Comparison of ENCODE assay signal across 9 mouse cellular contexts in genomic region chr16:18459335-18459954, GRCm38 (mm10). TPM values are rescaled to one million over a fixed set of nuclear protein-coding genes. Genes with fewer than 3 reads are reported as not detected.
DNase-seq lines count a peak whose midpoint lies in the region; ATAC-seq lines count a peak whose summit lies in the region.
"Had no signal": no experiment of that assay in that cellular context is flagged by ENCODE, and none has a peak within 500 bp of the region (broad histone marks: within the 10 kb centered on the region; RNA-seq: fewer than 3 reads in every experiment).

No protein-coding gene starts in this region.

- H3K9me3 ChIP-seq in kidney, embryonic 16.5 days (ENCODE audit: low read length) = no peaks in the 10 kb centered on the region
- no peaks in the 10 kb centered on the region for H3K9me3 ChIP-seq in embryonic facial prominence, embryonic 14.5 days (ENCODE audit: control insufficient read depth, low read length)
- no peaks in the 10 kb centered on the region for H3K9me3 ChIP-seq in intestine, embryonic 14.5 days (ENCODE audit: control insufficient read depth, low read length)

- H3K9ac ChIP-seq in kidney, embryonic 16.5 days (replicated peaks; ENCODE audit: low read length) = 0 out of 2 replicates have a peak overlapping the region, but pooled peaks have one; percentile 11
- H3K9ac ChIP-seq in embryonic facial prominence, embryonic 14.5 days (ENCODE audit: low read depth, low read length) = peak overlapping the region; percentile 34; the same call in 1 of the 2 replicates
- no peak overlapping the region for H3K9ac ChIP-seq in intestine, embryonic 14.5 days (ENCODE audit: low read length)

- no peaks in the 10 kb centered on the region; the same call in 1 of the 2 replicates for H3K27me3 ChIP-seq in kidney, embryonic 16.5 days (ENCODE audit: insufficient read depth, low read length)
- no peaks in the 10 kb centered on the region for H3K27me3 ChIP-seq in embryonic facial prominence, embryonic 14.5 days (replicated peaks; ENCODE audit: control insufficient read depth, insufficient read depth, low read length)
- H3K27me3 ChIP-seq in intestine, embryonic 14.5 days (replicated peaks; ENCODE audit: control insufficient read depth, insufficient read depth, low read length) = no peaks in the 10 kb centered on the region

- H3K4me3 ChIP-seq in kidney, embryonic 16.5 days (ENCODE audit: low read length) = no peak overlapping the region
- H3K4me3 ChIP-seq in embryonic facial prominence, embryonic 14.5 days (ENCODE audit: low read depth, low read length) = peak overlapping the region; percentile 9; the same call in 1 of the 2 replicates
- H3K4me3 ChIP-seq in intestine, embryonic 14.5 days (ENCODE audit: low read depth, low read length) = no peak overlapping the region

- peak overlapping the region; percentile 29 for H3K27ac ChIP-seq in kidney, embryonic 16.5 days (ENCODE audit: low read length)
- H3K27ac ChIP-seq in embryonic facial prominence, embryonic 14.5 days (replicated peaks; ENCODE audit: low read depth, low read length) = peak overlapping the region; percentile 75
- peak overlapping the region; percentile 60; the same call in 1 of the 2 replicates for H3K27ac ChIP-seq in intestine, embryonic 14.5 days (ENCODE audit: low read depth)
- H3K27ac ChIP-seq: macrophage had no signal

- ATAC-seq in kidney, embryonic 16.5 days (ENCODE audit: low FRiP score, low TSS enrichment) = no peak; the same call in 1 of the 2 replicates
- peak; percentile 31 for ATAC-seq in embryonic facial prominence, embryonic 14.5 days (ENCODE audit: low read depth)
- ATAC-seq in intestine, embryonic 14.5 days (replicated peaks; ENCODE audit: low FRiP score, low TSS enrichment, low read depth) = 0 out of 2 replicates have a peak, but pooled peaks have one; percentile 10
- ATAC-seq in megakaryocyte-erythroid progenitor cell, adult 5-6 weeks (replicated peaks; ENCODE audit: low FRiP score, low TSS enrichment, poor library complexity, severe bottlenecking) = peak; percentile 12

- peaks cover 8% of the 10 kb centered on the region for H3K36me3 ChIP-seq in kidney, embryonic 16.5 days (ENCODE audit: insufficient read depth, low read length)
- H3K36me3 ChIP-seq in embryonic facial prominence, embryonic 14.5 days (ENCODE audit: control insufficient read depth, insufficient read depth, low read length) = peaks cover 5% of the 10 kb centered on the region; the same call in 1 of the 2 replicates
- peaks cover 12% of the 10 kb centered on the region; the same call in 1 of the 2 replicates for H3K36me3 ChIP-seq in intestine, embryonic 14.5 days (ENCODE audit: control insufficient read depth, insufficient read depth, low read length)

- peaks cover 19% of the 10 kb centered on the region for H3K4me1 ChIP-seq in kidney, embryonic 16.5 days (ENCODE audit: insufficient read depth, low read length)
- H3K4me1 ChIP-seq in embryonic facial prominence, embryonic 14.5 days (ENCODE audit: control insufficient read depth, insufficient read depth, low read length) = peaks cover 39% of the 10 kb centered on the region
- H3K4me1 ChIP-seq in intestine, embryonic 14.5 days (replicated peaks; ENCODE audit: control insufficient read depth, insufficient read depth, low read length) = peaks cover 17% of the 10 kb centered on the region

- WGBS in kidney, embryonic 16.5 days = 19% methylated on average over 12 of the region's 12 CpGs
- 5% methylated on average over 12 of the region's 12 CpGs for WGBS in embryonic facial prominence, embryonic 14.5 days
- WGBS in intestine, embryonic 14.5 days = 7% methylated on average over 12 of the region's 12 CpGs

- DNase-seq in kidney, postnatal 14 days = no peak
- DNase-seq in embryonic facial prominence, embryonic 14.5 days (ENCODE audit: low spot score) = peak; percentile 61
- no peak for DNase-seq in intestine, embryonic 14.5 days (ENCODE audit: low spot score)
- DNase-seq in frontal cortex, postnatal 14 days (ENCODE audit: low spot score in 2 of 2) = no peak
- no peak for DNase-seq in gastrocnemius, postnatal 4 days (ENCODE audit: low spot score in 2 of 2)
- DNase-seq in layer of hippocampus, adult 9-10 months (ENCODE audit: low spot score) = no peak

- H3K4me2 ChIP-seq in kidney, embryonic 16.5 days (replicated peaks; ENCODE audit: low read depth, low read length) = peak overlapping the region; percentile 33
- peak overlapping the region; percentile 43 for H3K4me2 ChIP-seq in embryonic facial prominence, embryonic 14.5 days (ENCODE audit: low read depth, low read length)
- peak overlapping the region; percentile 38 for H3K4me2 ChIP-seq in intestine, embryonic 14.5 days (ENCODE audit: low read length)

RNA-seq across cellular contexts. Expression of gene Comt, which starts 32.8 kb away (rescaled TPM):
- polyA plus RNA-seq in kidney, embryonic 16.5 days (2015; fragmentation: Nextera tagmentation; extraction: Ambion mirVana) = 119 and 127 TPM in 2 replicates
- polyA plus RNA-seq in embryonic facial prominence, embryonic 14.5 days (2014; fragmentation: Nextera tagmentation; extraction: Ambion mirVana) = 85.4 and 86.4 TPM in 2 replicates
- 95.4 and 95.6 TPM in 2 replicates for polyA plus RNA-seq in intestine, embryonic 14.5 days (2014; fragmentation: Nextera tagmentation; extraction: Ambion mirVana)
- 84.0 and 105 TPM in 2 replicates for total RNA-seq in megakaryocyte-erythroid progenitor cell, adult 5-6 weeks (2014; fragmentation: Nextera tagmentation)
- total RNA-seq in megakaryocyte-erythroid progenitor cell, adult 5-6 weeks (2017) = 56.1 and 59.7 TPM in 2 replicates
- total RNA-seq in gastrocnemius, postnatal 4 days (2021) = 10 to 100 TPM; 52.9 to 62.8 TPM

RNA-seq across cellular contexts. Expression of gene Txnrd2, which starts 33.3 kb away (rescaled TPM):
- 33.7 and 35.2 TPM in 2 replicates for polyA plus RNA-seq in kidney, embryonic 16.5 days (2015; fragmentation: Nextera tagmentation; extraction: Ambion mirVana)
- 14.7 TPM in 2 replicates for polyA plus RNA-seq in embryonic facial prominence, embryonic 14.5 days (2014; fragmentation: Nextera tagmentation; extraction: Ambion mirVana)
- polyA plus RNA-seq in intestine, embryonic 14.5 days (2014; fragmentation: Nextera tagmentation; extraction: Ambion mirVana) = 17.0 and 17.4 TPM in 2 replicates
- 75.4 and 82.3 TPM in 2 replicates for total RNA-seq in megakaryocyte-erythroid progenitor cell, adult 5-6 weeks (2014; fragmentation: Nextera tagmentation)
- 97.2 and 145 TPM in 2 replicates for total RNA-seq in megakaryocyte-erythroid progenitor cell, adult 5-6 weeks (2017)
- 10 to 100 TPM; 10.1 to 14.9 TPM for total RNA-seq in gastrocnemius, postnatal 4 days (2021)

RNA-seq across cellular contexts. Expression of gene Gnb1l, which starts 39.1 kb away (rescaled TPM):
- 19.1 and 19.7 TPM in 2 replicates for polyA plus RNA-seq in kidney, embryonic 16.5 days (2015; fragmentation: Nextera tagmentation; extraction: Ambion mirVana)
- polyA plus RNA-seq in embryonic facial prominence, embryonic 14.5 days (2014; fragmentation: Nextera tagmentation; extraction: Ambion mirVana) = 16.5 and 17.8 TPM in 2 replicates
- 16.9 and 18.6 TPM in 2 replicates for polyA plus RNA-seq in intestine, embryonic 14.5 days (2014; fragmentation: Nextera tagmentation; extraction: Ambion mirVana)
- total RNA-seq in megakaryocyte-erythroid progenitor cell, adult 5-6 weeks (2014; fragmentation: Nextera tagmentation) = 14.6 and 17.1 TPM in 2 replicates
- total RNA-seq in megakaryocyte-erythroid progenitor cell, adult 5-6 weeks (2017) = 5.8 and 10.1 TPM in 2 replicates
- total RNA-seq in gastrocnemius, postnatal 4 days (2021) = 1 to 10 TPM; 4.5 to 6.0 TPM

RNA-seq across cellular contexts. Expression of gene Rtl10, which starts 39.3 kb away (rescaled TPM):
- polyA plus RNA-seq in kidney, embryonic 16.5 days (2015; fragmentation: Nextera tagmentation; extraction: Ambion mirVana) = 3.3 and 4.3 TPM in 2 replicates
- 3.2 and 3.8 TPM in 2 replicates for polyA plus RNA-seq in embryonic facial prominence, embryonic 14.5 days (2014; fragmentation: Nextera tagmentation; extraction: Ambion mirVana)
- polyA plus RNA-seq in intestine, embryonic 14.5 days (2014; fragmentation: Nextera tagmentation; extraction: Ambion mirVana) = 2.3 and 3.3 TPM in 2 replicates
- total RNA-seq in megakaryocyte-erythroid progenitor cell, adult 5-6 weeks (2014; fragmentation: Nextera tagmentation) = 18.9 and 23.1 TPM in 2 replicates
- total RNA-seq in megakaryocyte-erythroid progenitor cell, adult 5-6 weeks (2017) = 7.4 and 9.1 TPM in 2 replicates
- total RNA-seq in gastrocnemius, postnatal 4 days (2021) = 1 to 10 TPM; 6.7 to 6.8 TPM
- polyA plus RNA-seq: macrophage had no signal
